Mouse (Mus musculus): ENCODE measurements at regions not wholly inside any gene's neighbourhood (a gene's known extent, or its start where the extent isn't known, plus 50 kb on each side); places are given as distances from the start of the nearest gene placed in this dataset.
"Not testable (repeated sequence)": the region's sequence is repeated elsewhere in the genome, so short reads cannot be mapped to it uniquely, and the experiment has no call there.

GRCm38 (mm10) chr10:10208354-10208753 is 263.8 kb downstream of the Adgb start:
- no peak overlapping the region for H3K27ac ChIP-seq (ENCODE audit: insufficient read depth, low read length)
- no peak for DNase-seq
- H3K4me1 ChIP-seq (ENCODE audit: control insufficient read depth, insufficient read depth, low read length) = no peaks in the 10 kb centered on the region
- no peaks in the 10 kb centered on the region for H3K27me3 ChIP-seq (ENCODE audit: control insufficient read depth, insufficient read depth, low read length)
- TF ChIP-seq CTCF (IDR thresholded peaks at IDR 0.05; ENCODE audit: borderline replicate concordance, insufficient read depth, low read depth, low read length) (no peak), POLR2A (IDR thresholded peaks at IDR 0.05; ENCODE audit: borderline replicate concordance, insufficient read depth, low read length) (no peak)
- H3K4me3 ChIP-seq (replicated peaks; ENCODE audit: insufficient read depth, low read depth, low read length) = no peak overlapping the region
- WGBS = 86% methylated on average over 5 of the region's 5 CpGs

- no peak overlapping the region for H3K4me3 ChIP-seq (replicated peaks; ENCODE audit: insufficient read depth, low read depth, low read length)
- H3K4me1 ChIP-seq (ENCODE audit: control insufficient read depth, insufficient read depth, low read length) = no peaks in the 10 kb centered on the region
- H3K27ac ChIP-seq (ENCODE audit: insufficient read depth, low read length) = no peak overlapping the region
- WGBS = 38% methylated on average over 7 of the region's 7 CpGs
- no peaks in the 10 kb centered on the region for H3K27me3 ChIP-seq (ENCODE audit: control insufficient read depth, insufficient read depth, low read length)
- no peak for TF ChIP-seq POLR2A (IDR thresholded peaks at IDR 0.05; ENCODE audit: borderline replicate concordance, insufficient read depth, low read length)
- TF ChIP-seq CTCF (IDR thresholded peaks at IDR 0.05; ENCODE audit: borderline replicate concordance, insufficient read depth, low read depth, low read length) = no peak
- no peak for DNase-seq
Observed at GRCm38 (mm10) chr10:10205805-10206520, 266.2 kb downstream of the Adgb start.

GRCm38 (mm10) chr10:10203982-10204381 is 268.1 kb downstream of the Adgb start:
- DNase-seq = no peak
- Histone ChIP-seq H3K27ac (ENCODE audit: insufficient read depth, low read length) (no peak overlapping the region), H3K4me1 (ENCODE audit: control insufficient read depth, insufficient read depth, low read length) (no peaks in the 10 kb centered on the region), H3K4me3 (replicated peaks; ENCODE audit: insufficient read depth, low read depth, low read length) (no peak overlapping the region), H3K27me3 (ENCODE audit: control insufficient read depth, insufficient read depth, low read length) (no peaks in the 10 kb centered on the region)
- 66% methylated on average over 7 of the region's 7 CpGs for WGBS
- TF ChIP-seq CTCF (IDR thresholded peaks at IDR 0.05; ENCODE audit: borderline replicate concordance, insufficient read depth, low read depth, low read length) (no peak), POLR2A (IDR thresholded peaks at IDR 0.05; ENCODE audit: borderline replicate concordance, insufficient read depth, low read length) (no peak)

- H3K4me1 ChIP-seq (ENCODE audit: control insufficient read depth, insufficient read depth, low read length) = no peaks in the 10 kb centered on the region
- 90% methylated on average over 2 of the region's 2 CpGs for WGBS
- no peaks in the 10 kb centered on the region for H3K27me3 ChIP-seq (ENCODE audit: control insufficient read depth, insufficient read depth, low read length)
- no peak overlapping the region for H3K27ac ChIP-seq (ENCODE audit: insufficient read depth, low read length)
- no peak for DNase-seq
- TF ChIP-seq CTCF (IDR thresholded peaks at IDR 0.05; ENCODE audit: borderline replicate concordance, insufficient read depth, low read depth, low read length) (no peak), POLR2A (IDR thresholded peaks at IDR 0.05; ENCODE audit: borderline replicate concordance, insufficient read depth, low read length) (no peak)
- no peak overlapping the region for H3K4me3 ChIP-seq (replicated peaks; ENCODE audit: insufficient read depth, low read depth, low read length)
Observed at GRCm38 (mm10) chr10:10190308-10190707, 281.8 kb downstream of the Adgb start.

- WGBS = 62% methylated on average over 5 of the region's 5 CpGs
- Histone ChIP-seq H3K27ac (ENCODE audit: insufficient read depth, low read length) (no peak overlapping the region), H3K27me3 (ENCODE audit: control insufficient read depth, insufficient read depth, low read length) (no peaks in the 10 kb centered on the region), H3K4me3 (replicated peaks; ENCODE audit: insufficient read depth, low read depth, low read length) (no peak overlapping the region), H3K4me1 (ENCODE audit: control insufficient read depth, insufficient read depth, low read length) (no peaks in the 10 kb centered on the region)
- no peak for DNase-seq
- TF ChIP-seq CTCF (IDR thresholded peaks at IDR 0.05; ENCODE audit: borderline replicate concordance, insufficient read depth, low read depth, low read length) (no peak), POLR2A (IDR thresholded peaks at IDR 0.05; ENCODE audit: borderline replicate concordance, insufficient read depth, low read length) (no peak)
Observed at GRCm38 (mm10) chr10:10188113-10188512, 284.0 kb downstream of the Adgb start.

- no peak for TF ChIP-seq POLR2A (IDR thresholded peaks at IDR 0.05; ENCODE audit: borderline replicate concordance, insufficient read depth, low read length)
- TF ChIP-seq CTCF (IDR thresholded peaks at IDR 0.05; ENCODE audit: borderline replicate concordance, insufficient read depth, low read depth, low read length) = no peak
- no peaks in the 10 kb centered on the region for H3K4me1 ChIP-seq (ENCODE audit: control insufficient read depth, insufficient read depth, low read length)
- no peak overlapping the region for H3K4me3 ChIP-seq (replicated peaks; ENCODE audit: insufficient read depth, low read depth, low read length)
- WGBS = 88% methylated on average over 5 of the region's 5 CpGs
- H3K27ac ChIP-seq (ENCODE audit: insufficient read depth, low read length) = no peak overlapping the region
- DNase-seq = no peak
- no peaks in the 10 kb centered on the region for H3K27me3 ChIP-seq (ENCODE audit: control insufficient read depth, insufficient read depth, low read length)
Observed at GRCm38 (mm10) chr10:10186721-10187120, 285.4 kb downstream of the Adgb start.

- Histone ChIP-seq H3K27ac (ENCODE audit: insufficient read depth, low read length) (no peak overlapping the region), H3K27me3 (ENCODE audit: control insufficient read depth, insufficient read depth, low read length) (no peaks in the 10 kb centered on the region), H3K4me1 (ENCODE audit: control insufficient read depth, insufficient read depth, low read length) (no peaks in the 10 kb centered on the region), H3K4me3 (replicated peaks; ENCODE audit: insufficient read depth, low read depth, low read length) (no peak overlapping the region)
- TF ChIP-seq CTCF (IDR thresholded peaks at IDR 0.05; ENCODE audit: borderline replicate concordance, insufficient read depth, low read depth, low read length) = no peak
- TF ChIP-seq POLR2A (IDR thresholded peaks at IDR 0.05; ENCODE audit: borderline replicate concordance, insufficient read depth, low read length) = no peak
- 93% methylated on average over 8 of the region's 8 CpGs for WGBS
- no peak for DNase-seq
Observed at GRCm38 (mm10) chr10:10185298-10185883, 284.5 kb upstream of the Stxbp5 start.

- H3K27me3 ChIP-seq (ENCODE audit: control insufficient read depth, insufficient read depth, low read length) = no peaks in the 10 kb centered on the region
- H3K4me3 ChIP-seq (replicated peaks; ENCODE audit: insufficient read depth, low read depth, low read length) = no peak overlapping the region
- H3K4me1 ChIP-seq (ENCODE audit: control insufficient read depth, insufficient read depth, low read length) = no peaks in the 10 kb centered on the region
- 51% methylated on average over 5 of the region's 5 CpGs for WGBS
- no peak overlapping the region for H3K27ac ChIP-seq (ENCODE audit: insufficient read depth, low read length)
- no peak for DNase-seq
- TF ChIP-seq POLR2A (IDR thresholded peaks at IDR 0.05; ENCODE audit: borderline replicate concordance, insufficient read depth, low read length) = no peak
- no peak for TF ChIP-seq CTCF (IDR thresholded peaks at IDR 0.05; ENCODE audit: borderline replicate concordance, insufficient read depth, low read depth, low read length)
Observed at GRCm38 (mm10) chr10:10184386-10184785, 283.5 kb upstream of the Stxbp5 start.

- not testable (repeated sequence) for H3K27me3 ChIP-seq (ENCODE audit: control insufficient read depth, insufficient read depth, low read length); H3K4me1 ChIP-seq (ENCODE audit: control insufficient read depth, insufficient read depth, low read length)
- 83% methylated on average over 3 of the region's 3 CpGs for WGBS
Observed at GRCm38 (mm10) chr10:10177037-10177436, 276.2 kb upstream of the Stxbp5 start.

More at GRCm38 (mm10) chr10:10177037-10177436, 276.2 kb upstream of the Stxbp5 start:
- not testable (repeated sequence) for DNase-seq; H3K27ac ChIP-seq (ENCODE audit: insufficient read depth, low read length); H3K4me3 ChIP-seq (replicated peaks; ENCODE audit: insufficient read depth, low read depth, low read length)
